Mouse (Mus musculus) ES-Bruce4 (cell line): ENCODE measurements around the gene Snx30. TPM values are rescaled to one million over a fixed set of nuclear protein-coding genes. Genes with fewer than 3 reads are reported as not detected.
A peak's percentile ranks its signal among the peaks of the same experiment; 100 is the strongest.

Experiments
- H3K27ac ChIP-seq: 2 replicates; pipeline ENCODE4 v1.5.1; 2012; ENCODE audit warnings: low read length, inconsistent platforms; ENCODE audit not compliant: insufficient read depth
- H3K27me3 ChIP-seq: 2 replicates; pipeline ENCODE4 v1.6.1; 2012; ENCODE audit warnings: mild to moderate bottlenecking, low read length, inconsistent platforms; ENCODE audit not compliant: control insufficient read depth, poor library complexity, insufficient read depth, severe bottlenecking
- H3K36me3 ChIP-seq: 2 replicates; pipeline ENCODE4 v1.6.1; 2012; ENCODE audit warnings: inconsistent platforms, mild to moderate bottlenecking, low read length, moderate library complexity; ENCODE audit not compliant: control insufficient read depth, poor library complexity, insufficient read depth, severe bottlenecking
- H3K4me1 ChIP-seq: one replicate; pipeline ENCODE4 v1.8.1; 2011; ENCODE audit warnings: low read length; ENCODE audit not compliant: control insufficient read depth, insufficient read depth
- H3K4me3 ChIP-seq: 2 replicates; pipeline ENCODE4 v1.5.1; 2011; ENCODE audit warnings: low read depth, mild to moderate bottlenecking, low read length
- H3K9ac ChIP-seq: 2 replicates; pipeline ENCODE4 v1.6.1; 2012; ENCODE audit warnings: low read depth, mild to moderate bottlenecking, inconsistent platforms; ENCODE audit not compliant: poor library complexity, severe bottlenecking
- H3K9me3 ChIP-seq: replicated peaks from 2 replicates; pipeline ENCODE4 v1.6.1; 2012; ENCODE audit warnings: mild to moderate bottlenecking, low read length, inconsistent platforms; ENCODE audit not compliant: control insufficient read depth, poor library complexity, insufficient read depth, severe bottlenecking
- CTCF ChIP-seq: IDR thresholded peaks from one replicate; pipeline ENCODE4 v1.8.1; 2011; ENCODE audit warnings: low read depth, low read length
- EP300 ChIP-seq: IDR thresholded peaks from 2 replicates; pipeline ENCODE4 v1.6.1; 2011; ENCODE audit warnings: low read depth, low read length; ENCODE audit not compliant: insufficient read depth
- POLR2A ChIP-seq: IDR thresholded peaks from one replicate; pipeline ENCODE4 v1.8.1; 2011; ENCODE audit warnings: low read length; ENCODE audit not compliant: insufficient read depth
- polyA plus RNA-seq: library from polyadenylated mRNA; stranded (reverse); fragments of >200 nt; gene quantifications from 2 replicates; pipeline ENCODE4 v1.2.4, GENCODE M21; 2011; ENCODE audit warnings: low read depth; ENCODE audit not compliant: missing spikeins, insufficient read depth, insufficient read length

Snx30 gene
- polyA plus RNA-seq, 1 experiment = 23.1 TPM

- Histone ChIP-seq H3K9me3 (no peaks in the 10 kb centered on the region), H3K36me3 (no peaks in the 10 kb centered on the region), H3K4me1 (peaks cover 7% of the 10 kb centered on the region), H3K27ac (no peak overlapping the region), H3K27me3 (no peaks in the 10 kb centered on the region), H3K4me3 (no peak overlapping the region), H3K9ac (no peak overlapping the region)
- TF ChIP-seq EP300 = no peak
- no peak for TF ChIP-seq CTCF
- TF ChIP-seq POLR2A = no peak
Measured at GRCm38 (mm10) chr4:59908785-59909184, 103.1 kb downstream of the Snx30 start.

DNA sequence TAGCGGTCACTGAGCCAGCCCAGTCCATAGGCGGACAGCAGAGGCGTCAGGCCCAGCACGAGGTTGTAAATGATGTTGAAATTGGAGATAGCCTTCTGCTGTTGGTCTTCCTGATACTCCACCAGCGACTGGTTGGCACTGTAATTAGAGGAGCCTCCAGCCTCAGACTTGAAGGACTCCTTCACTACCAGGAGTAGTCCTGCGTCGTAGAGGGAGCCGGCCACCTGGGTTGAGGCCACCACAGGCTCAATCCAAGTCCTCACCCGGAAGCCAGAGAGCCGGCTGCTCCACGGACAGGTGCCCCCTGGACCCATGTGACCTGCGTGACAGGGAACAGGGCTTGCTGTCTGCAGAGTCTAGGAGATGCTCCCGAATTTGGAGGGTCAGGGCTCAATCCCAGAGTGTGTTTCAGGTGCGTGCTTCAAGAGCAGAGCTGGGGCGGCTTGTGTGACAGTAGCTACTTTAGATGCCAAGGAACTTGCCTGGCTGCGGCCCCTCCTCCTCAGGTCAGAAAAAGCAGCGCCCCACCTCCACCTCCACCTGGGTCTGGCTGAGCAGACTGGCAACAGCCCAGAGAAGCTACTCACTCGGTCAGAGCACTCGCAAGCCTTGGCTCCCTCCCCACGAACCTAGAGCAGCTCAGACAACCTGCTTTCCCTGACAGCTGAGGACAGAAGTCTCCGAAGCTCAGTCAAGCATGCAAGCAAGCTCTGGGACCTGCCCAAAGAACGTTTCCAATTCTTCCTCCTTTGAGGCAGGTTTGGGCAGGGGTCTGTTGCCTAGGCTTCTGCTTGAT, 109.2 kb downstream of the Snx30 start, which contains the start of gene Slc46a2:
TSS of gene Slc46a2 (minus strand) at position 449 of the 796 bp plus-strand sequence.
- no peaks in the 10 kb centered on the region for H3K36me3 ChIP-seq
- H3K27ac ChIP-seq = no peak within 1 kb of the TSS
- no peaks in the 10 kb centered on the region for H3K27me3 ChIP-seq
- H3K9me3 ChIP-seq = no peaks in the 10 kb centered on the region
- peak within 1 kb of the TSS; percentile 47 for H3K4me3 ChIP-seq
- no peak for TF ChIP-seq EP300
- no peak for TF ChIP-seq POLR2A
- no peak for TF ChIP-seq CTCF
- H3K4me1 ChIP-seq = no peaks in the 10 kb centered on the region
- H3K9ac ChIP-seq = no peak within 1 kb of the TSS

DNA sequence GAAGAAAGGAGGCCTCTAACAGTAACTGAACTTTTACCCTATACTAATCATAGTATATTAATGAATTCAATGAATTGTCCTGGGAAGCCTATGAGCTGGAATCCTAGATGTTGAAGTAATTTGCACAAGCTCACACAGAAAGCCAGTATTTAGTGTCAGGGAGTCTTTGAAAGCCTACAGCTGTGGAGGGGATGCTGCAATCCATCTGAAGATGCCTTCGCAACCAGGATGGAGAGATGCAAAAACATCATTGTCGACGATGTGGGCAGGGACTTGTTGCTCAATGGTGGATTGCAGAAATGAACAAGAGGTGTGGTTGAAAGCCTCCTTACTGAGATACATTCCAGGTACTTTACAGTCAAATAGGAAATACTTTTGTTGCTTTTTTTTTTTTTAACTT, 112.3 kb downstream of the Snx30 start:
- H3K27ac ChIP-seq = no peak overlapping the region
- H3K4me1 ChIP-seq = no peaks in the 10 kb centered on the region
- no peak overlapping the region for H3K9ac ChIP-seq
- no peaks in the 10 kb centered on the region for H3K36me3 ChIP-seq
- no peaks in the 10 kb centered on the region for H3K27me3 ChIP-seq
- TF ChIP-seq EP300 = no peak
- no peak for TF ChIP-seq CTCF
- TF ChIP-seq POLR2A = no peak
- no peaks in the 10 kb centered on the region for H3K9me3 ChIP-seq
- no peak overlapping the region for H3K4me3 ChIP-seq

DNA sequence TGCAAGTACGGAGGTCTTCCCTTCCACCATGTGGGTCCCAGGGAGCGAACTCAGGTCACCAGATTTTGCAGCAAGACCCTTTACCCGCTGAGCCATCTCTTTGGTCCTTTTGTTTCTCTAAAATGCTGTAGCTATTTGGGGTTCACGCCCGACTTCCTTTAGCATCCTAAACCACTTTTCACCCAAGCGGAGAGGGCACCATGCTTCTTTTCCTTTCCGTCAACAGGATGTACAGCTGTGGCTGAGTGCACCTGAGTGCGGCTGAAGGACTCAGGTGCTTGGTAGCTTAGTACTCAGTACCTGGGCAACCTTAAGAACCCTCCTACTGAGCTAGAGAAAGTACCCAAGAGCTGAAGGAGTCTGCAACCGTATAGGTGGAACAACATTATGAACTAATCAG, 119.4 kb downstream of the Snx30 start:
- H3K9ac ChIP-seq = no peak overlapping the region
- H3K27ac ChIP-seq = no peak overlapping the region
- TF ChIP-seq CTCF (no peak), POLR2A (no peak)
- H3K9me3 ChIP-seq = no peaks in the 10 kb centered on the region
- H3K4me1 ChIP-seq = no peaks in the 10 kb centered on the region
- no peaks in the 10 kb centered on the region for H3K36me3 ChIP-seq
- no peaks in the 10 kb centered on the region for H3K27me3 ChIP-seq
- H3K4me3 ChIP-seq = no peak overlapping the region

DNA sequence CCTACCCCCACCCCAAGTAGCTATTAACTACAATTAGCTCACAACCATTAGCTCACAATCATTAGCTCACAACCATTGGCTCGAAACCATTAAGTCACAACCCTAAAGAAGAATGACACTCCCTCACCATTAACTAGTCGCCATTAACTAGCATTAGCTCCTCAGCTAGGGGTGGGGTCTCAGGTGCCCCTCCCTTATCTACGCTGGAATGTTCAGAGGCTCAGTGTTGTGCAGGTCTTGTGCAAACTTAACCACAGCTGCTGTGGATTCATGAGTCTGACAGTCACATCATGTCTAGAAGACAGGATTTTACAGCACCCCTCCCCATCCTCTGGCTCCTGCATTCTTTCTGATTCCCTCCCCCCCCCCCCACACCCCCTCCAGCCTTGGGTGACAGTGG, 122.0 kb downstream of the Snx30 start:
- Histone ChIP-seq H3K27ac (no peak overlapping the region), H3K9ac (no peak overlapping the region), H3K27me3 (no peaks in the 10 kb centered on the region), H3K36me3 (no peaks in the 10 kb centered on the region), H3K9me3 (no peaks in the 10 kb centered on the region), H3K4me3 (no peak overlapping the region), H3K4me1 (no peaks in the 10 kb centered on the region)
- TF ChIP-seq EP300 (no peak), POLR2A (no peak), CTCF (no peak)

DNA sequence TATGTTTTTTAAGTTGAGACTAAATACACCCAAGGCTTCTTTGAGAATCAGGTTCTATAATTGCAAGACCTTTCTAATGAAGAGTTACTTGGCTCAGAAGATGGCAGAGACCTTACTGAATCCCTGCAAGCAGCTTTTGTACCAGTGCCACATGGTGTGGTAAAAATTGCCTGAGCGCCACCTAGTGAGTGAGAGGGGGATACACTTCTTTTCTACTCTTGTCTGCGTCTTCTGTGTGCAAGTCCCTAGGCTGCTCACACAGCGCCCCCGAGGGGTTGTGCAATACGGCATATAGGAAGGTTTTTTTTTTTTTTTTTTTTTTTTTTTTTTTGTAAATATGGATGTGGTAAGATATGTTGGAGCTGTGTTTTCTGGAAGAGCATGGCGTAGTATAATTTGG, 122.7 kb downstream of the Snx30 start:
- no peak overlapping the region for H3K4me3 ChIP-seq
- TF ChIP-seq POLR2A = no peak
- peak; percentile 87 for TF ChIP-seq CTCF
- TF ChIP-seq EP300 = no peak
- no peak overlapping the region for H3K27ac ChIP-seq
- no peaks in the 10 kb centered on the region for H3K36me3 ChIP-seq
- H3K9me3 ChIP-seq = no peaks in the 10 kb centered on the region
- no peaks in the 10 kb centered on the region for H3K4me1 ChIP-seq
- H3K9ac ChIP-seq = no peak overlapping the region
- no peaks in the 10 kb centered on the region for H3K27me3 ChIP-seq
